Mouse (Mus musculus): ENCODE measurements around the gene Ctsf.
"Not testable (repeated sequence)": the region's sequence is repeated elsewhere in the genome, so short reads cannot be mapped to it uniquely, and the experiment has no call there.

The Ctsf gene

DNA sequence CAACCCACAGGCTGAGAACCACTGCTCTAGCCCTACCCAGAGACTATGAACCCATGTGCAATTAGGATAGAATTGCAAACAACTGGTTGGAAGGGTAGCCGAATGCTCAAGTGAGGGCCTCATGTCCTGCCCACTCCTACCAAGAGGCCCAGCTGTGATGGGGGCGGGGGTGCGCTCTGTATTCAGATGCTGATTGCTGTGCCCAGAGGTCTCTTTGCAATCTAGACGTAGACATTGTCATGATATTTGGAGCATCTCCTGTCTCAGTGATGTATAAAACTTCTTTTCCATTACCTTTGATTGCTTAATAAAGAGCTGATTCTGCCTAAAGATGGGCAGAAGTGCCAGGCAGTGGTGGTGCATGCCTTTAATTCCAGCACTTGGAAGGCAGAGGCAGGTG is 5.1 kb upstream of the Ctsf start:
- DNase-seq (ENCODE audit: low spot score in 2 of 2), result no peak

DNA sequence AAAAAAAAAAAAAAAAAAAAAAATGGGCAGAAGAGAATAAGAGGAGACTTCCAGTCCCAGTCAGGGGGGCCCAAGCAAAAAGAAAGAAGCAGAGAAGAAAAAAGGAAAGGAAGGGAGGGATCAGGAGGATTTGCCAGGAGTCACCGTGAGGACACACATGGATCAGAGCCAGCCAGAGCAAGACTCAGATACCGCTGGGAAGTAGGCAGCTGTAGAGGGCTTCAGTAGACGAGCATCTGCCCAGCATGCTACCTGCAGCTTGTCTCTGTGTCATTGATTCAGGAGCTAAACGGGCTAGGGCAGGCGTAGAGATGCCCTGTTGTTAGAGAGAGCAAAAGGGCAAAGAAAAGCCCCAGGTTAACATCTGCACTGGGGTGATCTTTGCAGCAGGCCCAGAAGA is 4.6 kb upstream of the Ctsf start:
- no peak for DNase-seq (ENCODE audit: low spot score in 2 of 2)

DNA sequence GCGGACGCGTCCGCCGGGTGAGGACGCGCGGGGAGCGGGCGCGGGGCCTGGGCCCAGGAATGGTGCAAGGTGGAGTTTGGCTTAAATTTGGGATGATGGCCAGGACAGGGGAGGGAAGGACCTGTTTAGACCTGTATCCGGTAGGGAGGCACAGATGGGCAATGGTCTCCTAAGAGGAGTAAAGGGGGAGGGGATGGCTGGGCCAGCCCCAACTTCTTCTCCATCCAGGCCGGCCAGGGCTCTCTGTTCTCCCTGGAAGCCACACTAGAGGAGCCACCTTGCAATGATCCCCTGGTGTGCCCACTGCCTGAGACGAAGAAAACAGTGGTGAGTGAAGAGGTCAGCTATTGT is 515 bp downstream of the Ctsf start:
- no peak for DNase-seq (ENCODE audit: low spot score in 2 of 2)

DNA sequence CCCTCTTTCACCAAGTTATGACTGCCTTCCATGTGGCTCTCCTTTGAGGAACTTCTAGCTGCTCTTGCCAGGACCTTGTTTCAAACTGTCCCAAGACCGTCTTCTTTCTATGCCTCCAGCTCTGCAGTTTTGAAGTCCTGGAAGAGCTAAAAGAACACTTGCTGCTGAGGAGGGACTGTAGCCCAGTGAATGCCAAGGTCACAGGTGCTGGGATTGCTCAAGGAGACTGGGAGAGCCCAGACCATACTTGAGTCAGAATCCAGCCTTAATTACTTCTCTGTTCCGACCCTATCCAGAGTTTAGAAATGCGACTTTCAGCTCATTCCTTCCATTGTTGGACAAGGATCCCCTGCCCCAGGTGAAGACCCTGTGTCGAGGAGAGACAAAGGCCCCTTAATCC is 1.0 kb downstream of the Ctsf start:
- no peak for DNase-seq (ENCODE audit: low spot score in 2 of 2)

DNA sequence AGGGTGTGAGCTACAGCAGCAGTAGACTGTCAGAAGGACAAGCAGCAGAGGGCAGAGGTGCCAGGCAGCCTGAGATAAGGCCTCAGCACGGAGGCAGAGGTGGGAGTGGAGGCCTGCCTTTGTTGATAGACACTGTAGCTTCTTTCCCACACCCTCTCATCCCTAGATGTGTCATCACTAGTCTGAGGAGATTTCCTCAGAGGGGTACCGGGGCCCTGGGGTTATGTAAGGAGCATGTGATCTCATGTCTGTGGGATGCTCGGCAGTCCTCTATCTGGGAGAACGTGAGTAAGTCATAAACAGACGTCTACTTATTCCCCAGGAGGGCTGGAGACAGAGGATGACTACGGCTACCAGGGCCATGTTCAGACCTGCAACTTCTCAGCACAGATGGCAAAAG is 4.2 kb downstream of the Ctsf start:
- DNase-seq (ENCODE audit: low spot score in 2 of 2), result peak; percentile 58 to 83

DNA sequence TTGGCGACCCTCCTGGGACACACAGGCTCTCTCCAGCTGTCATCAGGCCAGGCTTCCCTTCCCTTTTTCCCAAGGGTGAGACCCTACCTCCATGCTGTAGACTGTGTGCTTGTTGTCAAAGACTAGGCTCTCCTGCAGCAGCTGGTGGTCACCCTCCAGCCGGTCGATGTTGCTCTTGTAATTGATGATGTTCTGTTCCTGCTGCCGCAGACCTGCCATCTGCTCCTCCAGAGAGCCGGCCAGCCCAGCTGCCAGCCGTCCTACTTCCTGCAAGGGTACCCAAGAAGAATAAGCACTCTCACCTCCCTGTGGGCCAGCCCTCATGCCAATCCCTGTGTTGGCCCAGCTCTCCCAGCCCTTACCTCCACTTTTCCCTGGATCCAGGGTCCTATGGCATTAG is 8.1 kb downstream of the Ctsf start:
- DNase-seq (ENCODE audit: low spot score in 2 of 2), result no peak

DNA sequence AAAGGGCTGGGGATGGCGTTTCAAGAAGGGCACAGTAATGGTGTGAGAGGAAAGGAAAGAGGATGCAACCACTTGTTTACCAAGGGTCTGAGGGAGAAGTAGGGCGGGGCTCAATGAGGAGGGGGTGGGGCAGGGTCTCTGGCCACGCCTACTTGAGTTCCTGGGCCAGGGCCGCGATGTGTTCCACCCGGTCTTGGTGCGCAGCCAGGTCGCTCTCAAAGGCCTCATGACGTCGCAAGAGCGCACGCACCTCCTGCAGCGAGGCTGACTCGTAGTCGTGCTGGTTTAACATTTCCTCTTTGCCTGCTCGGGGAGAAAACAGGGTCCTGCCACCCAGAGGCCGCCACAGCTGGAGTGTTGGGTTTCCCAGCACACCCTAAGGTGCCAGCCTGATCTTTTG is 10.2 kb downstream of the Ctsf start:
- peak in 1 of 2 experiments; percentile 42 for DNase-seq (ENCODE audit: low spot score in 2 of 2)

DNA sequence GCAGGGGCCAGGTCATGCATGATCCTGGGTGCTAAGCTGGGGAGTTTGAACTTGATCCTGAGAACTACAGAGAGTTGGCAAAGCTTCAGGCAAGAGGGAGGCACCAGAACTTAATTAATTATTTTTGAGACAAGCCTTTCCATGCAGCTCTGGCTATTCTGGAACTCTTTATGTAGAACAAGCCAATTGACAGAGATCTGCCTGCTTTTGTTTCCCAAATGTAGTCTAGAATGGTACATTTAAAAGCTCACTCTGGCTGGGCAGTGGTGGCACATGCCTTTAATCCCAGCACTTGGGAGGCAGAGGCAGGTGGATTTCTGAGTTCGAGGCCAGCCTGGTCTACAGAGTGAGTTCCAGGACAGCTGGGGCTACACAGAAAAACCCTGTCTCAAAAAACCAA is 19.7 kb downstream of the Ctsf start:
- not testable (repeated sequence) for DNase-seq (ENCODE audit: low spot score in 2 of 2)

DNA sequence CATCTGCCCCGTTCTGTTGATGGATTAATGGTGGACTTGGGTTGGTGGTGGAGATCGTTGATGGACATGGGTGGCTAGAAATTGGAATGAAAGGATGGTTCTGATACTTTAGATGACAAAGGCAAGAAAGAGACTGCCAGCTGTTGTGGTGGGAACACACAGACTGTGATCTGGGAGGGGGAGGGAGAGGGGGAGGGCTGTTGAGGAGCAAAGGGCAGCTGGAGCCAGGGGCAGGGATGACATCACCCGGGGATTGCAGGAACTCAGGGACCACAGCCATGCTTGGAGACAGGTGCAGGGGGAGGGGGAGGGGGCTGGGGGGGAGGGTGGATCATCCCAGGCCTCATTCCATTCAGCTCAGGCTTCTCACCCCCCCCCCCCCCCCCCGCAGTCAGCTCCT is 21.3 kb downstream of the Ctsf start:
- DNase-seq (ENCODE audit: low spot score in 2 of 2), result no peak

DNA sequence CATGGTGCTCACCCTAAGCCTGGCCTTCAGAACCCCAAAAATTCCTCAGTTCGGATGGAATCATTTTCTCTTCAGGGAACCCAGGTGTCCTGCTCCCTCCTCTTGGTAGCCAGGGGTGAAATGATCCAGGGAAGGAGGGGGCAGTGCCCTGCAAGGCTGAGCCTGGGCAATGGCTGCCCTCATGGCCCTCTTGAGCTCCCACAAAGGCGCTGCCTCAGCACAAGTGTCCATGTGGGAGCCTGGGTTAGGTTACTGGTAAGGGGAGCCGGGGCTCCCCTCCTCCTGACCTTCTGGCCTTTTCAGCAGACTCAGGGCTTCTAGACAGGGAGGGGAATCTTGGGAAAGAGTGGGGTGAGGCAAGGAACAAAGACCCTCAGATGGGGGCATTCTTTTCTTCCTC is 21.8 kb downstream of the Ctsf start:
- no peak for DNase-seq (ENCODE audit: low spot score in 2 of 2)

DNA sequence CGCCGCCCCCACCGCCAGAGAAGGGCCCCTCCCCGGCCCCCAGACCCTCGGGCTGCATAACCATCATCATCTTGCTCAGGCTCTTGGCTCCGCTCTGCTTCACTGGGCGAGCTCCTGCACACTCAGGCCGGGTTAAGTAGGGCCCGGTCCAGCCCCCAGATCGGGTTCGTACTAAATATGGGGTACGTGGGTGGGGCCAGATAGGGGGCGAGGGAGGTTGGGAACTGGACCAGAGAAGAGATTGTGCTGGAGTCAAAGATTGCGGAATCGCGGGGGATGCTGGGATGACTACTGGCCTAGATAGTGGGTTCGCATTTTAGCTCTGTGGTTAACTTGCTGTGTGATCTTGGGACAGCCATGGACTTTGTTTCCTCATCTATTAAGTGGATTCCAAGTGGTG is 22.9 kb downstream of the Ctsf start, which contains the start of gene Actn3:
Actn3 (minus strand) TSS at position 125 of the 400 bp plus-strand sequence.
- no peak for DNase-seq (ENCODE audit: low spot score in 2 of 2)

DNA sequence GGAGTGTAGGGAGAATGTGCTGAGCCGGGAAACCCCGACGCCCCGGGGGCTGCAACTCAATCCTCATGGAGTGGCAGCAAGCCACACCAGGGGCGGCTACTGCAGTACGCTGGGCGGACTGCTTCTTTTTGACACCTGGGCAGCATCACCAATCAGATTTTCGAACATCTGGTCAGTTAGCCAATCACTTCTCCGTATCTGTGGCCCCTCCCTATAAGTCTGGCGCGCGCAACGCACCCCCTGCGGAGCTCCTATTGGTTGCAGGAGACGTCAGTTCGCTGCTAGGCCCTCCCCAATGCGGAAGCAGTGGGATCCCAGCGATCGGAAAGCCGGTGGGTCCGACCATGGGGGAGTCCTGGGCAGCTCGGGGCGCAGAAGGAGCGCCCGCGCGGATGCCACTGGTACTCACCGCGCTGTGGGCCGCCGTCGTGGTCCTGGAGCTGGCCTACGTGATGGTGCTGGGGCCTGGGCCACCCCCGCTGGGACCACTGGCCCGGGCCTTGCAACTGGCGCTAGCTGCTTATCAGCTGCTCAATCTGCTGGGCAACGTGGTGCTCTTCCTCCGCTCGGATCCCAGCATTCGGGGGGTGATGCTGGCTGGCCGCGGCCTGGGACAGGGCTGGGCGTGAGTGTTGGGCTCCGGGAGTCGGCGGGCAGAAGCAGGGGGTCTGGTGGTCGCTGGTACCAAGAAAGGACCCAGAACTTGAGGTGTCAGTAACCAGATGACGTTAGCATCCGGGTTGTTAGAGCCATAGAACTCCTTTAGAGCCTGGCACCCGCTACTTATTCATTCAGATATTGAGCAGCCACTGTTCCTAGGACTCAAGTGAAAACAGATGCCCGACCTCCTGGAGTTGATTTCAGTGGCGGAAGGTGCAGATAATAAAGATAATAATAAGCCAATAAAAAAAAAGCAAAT is 23.7 kb downstream of the Ctsf start, which contains the start of gene Zdhhc24:
Zdhhc24 (plus strand) TSS at position 264 of the 919 bp plus-strand sequence.
- DNase-seq (ENCODE audit: low spot score in 2 of 2), result peak; percentile 95 to 99

DNA sequence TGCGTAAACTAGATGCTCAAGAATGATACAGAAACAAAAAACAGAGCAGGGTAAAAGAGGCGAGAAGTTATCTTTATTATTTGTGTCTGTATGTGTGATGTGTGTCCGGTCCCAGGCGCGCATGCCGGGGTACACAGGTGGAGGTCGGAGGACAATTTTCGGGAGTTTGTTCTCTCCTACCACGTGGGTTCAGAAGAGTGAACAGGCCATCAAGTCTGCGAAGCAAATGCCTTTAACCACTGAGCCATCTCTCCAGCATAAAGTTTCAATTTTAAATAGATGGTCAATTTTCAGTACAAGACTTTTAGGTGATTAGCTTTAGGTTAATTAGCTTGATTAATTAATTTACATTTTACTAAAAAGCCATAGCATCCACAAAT is 24.4 kb downstream of the Ctsf start:
- no peak for DNase-seq (ENCODE audit: low spot score in 2 of 2)

DNA sequence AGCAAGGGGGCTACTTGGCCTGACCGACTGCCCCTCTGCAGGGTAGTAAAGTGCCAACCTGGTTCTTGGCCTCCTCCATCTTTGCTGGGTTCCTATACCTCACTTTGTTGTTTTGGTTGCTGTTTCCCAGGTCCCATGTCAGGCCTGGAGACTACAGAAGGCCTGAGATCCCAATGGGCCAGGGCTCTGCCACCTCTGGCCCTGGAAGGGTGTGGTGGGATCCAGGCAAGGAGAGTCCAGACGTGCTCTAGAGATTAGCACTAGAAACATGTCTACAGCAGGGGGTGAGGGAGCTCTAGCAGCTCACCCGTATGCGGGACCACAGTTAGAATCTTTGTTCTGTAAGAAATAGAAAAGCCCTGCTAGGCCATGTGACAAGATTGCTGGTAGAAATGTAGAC is 29.0 kb downstream of the Ctsf start:
- peak in 1 of 2 experiments; percentile 44 for DNase-seq (ENCODE audit: low spot score in 2 of 2)

DNA sequence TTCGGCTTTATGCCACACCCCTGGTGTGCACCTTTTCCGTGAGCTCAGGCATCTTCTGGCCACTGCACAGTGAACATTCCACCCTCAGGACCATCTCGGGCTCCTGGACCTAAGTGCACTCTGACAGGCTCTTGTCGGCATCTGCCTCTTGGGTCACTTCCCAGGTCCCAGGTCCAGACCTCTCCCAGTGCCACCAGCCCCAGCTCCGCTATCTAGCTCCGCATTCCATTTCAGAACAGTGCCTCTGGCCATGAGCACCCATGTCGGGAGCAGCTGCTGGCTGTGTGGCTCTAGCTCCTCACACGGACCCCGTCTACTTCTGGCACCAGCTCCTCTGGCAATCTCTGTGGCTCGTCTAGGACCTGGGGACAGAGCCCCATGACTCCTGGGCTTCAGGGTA is 34.9 kb downstream of the Ctsf start:
- no peak for DNase-seq (ENCODE audit: low spot score in 2 of 2)

DNA sequence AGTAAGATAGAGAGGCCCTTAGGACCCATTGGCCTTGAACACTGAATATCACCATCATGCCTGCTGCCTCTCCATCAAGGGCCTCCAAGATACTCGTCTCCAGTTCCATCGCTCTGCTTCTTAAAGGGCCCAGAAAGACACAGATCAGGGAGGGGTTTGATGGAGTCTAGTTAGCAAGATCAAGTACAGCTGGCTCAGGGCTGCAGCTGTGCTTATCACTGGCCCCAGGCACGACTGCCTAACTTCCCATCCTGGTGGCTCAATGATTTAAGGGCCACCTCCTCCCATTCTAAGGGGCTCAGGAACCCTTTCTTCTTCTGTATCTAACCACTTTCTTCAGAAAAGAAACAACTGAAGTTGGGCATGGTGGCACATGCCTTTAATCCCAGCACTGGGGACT is 36.9 kb downstream of the Ctsf start:
- peak in 1 of 2 experiments; percentile 60 for DNase-seq (ENCODE audit: low spot score in 2 of 2)

DNA sequence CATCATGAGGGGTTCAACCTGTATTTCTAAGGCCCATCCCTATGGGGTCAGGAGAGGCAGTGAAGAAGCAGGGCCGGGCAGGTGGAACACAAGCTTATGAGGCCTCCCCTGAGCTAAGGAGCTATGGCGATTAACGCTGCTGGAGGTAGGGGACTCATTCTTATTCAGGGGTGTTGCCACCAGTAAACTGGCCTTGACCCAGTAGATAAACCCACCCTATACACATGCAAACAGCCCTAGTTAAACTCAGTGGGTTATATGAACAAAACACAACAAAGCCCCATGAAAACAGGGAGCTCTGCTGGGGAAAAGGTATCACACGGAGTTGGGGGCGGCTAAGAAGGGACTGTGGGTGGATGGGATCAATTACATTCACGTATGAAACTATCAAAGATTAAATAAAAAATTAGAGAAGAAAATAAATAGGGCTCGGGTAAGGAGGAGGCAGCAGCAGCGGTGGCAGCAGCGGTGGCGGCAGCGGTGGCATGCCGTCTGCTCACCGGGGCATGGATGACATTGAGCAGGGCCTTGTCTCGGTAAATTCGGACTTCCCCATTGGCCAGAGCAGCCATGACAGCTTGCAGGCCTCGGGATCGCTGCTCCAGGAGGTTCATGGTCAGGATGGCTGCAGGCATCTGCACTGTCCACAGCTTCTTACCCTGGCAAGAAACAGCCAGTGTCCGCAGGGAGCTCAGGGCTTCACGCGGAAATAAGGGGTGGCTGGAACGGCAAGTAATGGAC is 42.0 kb downstream of the Ctsf start:
- no peak for DNase-seq (ENCODE audit: low spot score in 2 of 2)

DNA sequence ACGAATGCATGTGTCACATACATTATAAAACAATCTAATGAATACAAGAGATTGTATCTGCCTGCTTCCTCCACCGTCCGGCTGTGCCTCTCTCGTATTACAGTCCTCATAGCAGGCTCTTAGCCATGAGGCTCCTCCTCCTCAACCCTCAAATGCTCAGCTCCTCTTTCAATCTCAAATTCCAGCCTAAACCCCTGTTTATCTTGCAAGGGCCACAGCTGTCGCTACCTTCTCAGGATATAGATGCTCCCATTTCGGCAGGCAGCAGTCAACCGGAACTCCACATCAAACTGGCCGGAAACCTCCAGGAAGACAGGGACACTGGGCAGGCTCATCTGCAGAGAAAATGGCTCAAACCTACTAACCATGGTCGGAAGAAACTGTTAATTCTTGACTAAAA is 44.0 kb downstream of the Ctsf start:
- no peak for DNase-seq (ENCODE audit: low spot score in 2 of 2)

DNA sequence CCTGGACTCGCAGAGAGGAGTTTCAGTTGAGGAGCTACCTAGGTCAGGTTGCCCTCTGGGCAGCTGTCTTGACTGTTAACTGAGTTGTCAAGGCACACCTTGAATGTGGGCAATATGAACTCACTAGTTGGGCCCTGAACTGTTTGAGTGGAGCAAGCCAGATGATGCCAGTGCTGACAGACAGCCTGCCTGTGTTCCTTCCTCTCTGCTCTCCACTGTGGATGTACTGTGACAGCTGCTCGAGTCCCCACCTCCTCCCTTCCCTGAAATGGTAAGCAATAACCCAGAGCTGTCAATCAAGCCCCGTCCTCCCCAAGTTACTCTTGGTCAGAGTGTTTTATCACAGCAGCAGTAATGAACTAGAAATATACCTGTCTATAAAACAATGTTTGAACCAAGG is 45.0 kb downstream of the Ctsf start:
- no peak for DNase-seq (ENCODE audit: low spot score in 2 of 2)

DNA sequence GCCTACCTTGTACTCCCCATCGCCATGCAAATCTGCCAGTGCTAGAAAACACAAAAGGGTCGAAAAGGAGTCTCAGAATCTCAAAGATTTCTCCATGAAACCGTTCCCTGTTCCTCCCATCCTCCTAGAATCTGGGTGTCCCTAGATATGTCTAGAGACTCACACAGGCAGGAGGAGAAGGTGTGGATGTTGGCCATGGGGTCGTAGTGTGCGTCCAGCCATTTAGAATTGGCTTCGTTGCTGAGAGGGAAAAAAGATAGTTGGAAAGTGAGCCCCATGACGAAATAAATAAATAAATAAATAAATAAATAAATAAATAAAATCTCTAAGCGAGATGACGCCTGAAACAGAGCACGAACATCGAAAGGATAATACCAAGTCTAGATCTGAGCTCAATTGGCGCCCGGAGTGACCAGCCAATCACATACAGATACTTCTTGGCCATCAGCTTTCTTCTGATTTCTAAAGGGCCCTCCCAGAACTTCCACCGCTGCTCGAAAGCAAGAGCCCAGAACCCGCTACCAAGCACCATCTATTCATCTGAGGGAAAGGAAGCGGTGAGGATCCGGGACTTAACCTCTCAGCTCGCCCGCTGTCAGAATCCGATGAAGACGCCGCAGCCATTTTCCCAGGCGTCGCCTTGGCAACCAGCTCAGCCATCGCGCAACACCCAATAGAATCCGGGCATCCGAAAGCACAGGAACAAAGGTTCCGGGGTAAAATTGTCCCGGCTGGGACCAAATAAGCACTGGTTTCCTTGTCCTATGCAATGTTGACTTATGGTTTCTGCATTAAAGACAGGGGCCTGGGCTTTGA is 51.3 kb downstream of the Ctsf start, which contains the start of gene Bbs1:
Bbs1 (minus strand) TSS at position 650 of the 816 bp plus-strand sequence.
- DNase-seq (ENCODE audit: low spot score in 2 of 2), result peak; percentile 76 to 87

DNA sequence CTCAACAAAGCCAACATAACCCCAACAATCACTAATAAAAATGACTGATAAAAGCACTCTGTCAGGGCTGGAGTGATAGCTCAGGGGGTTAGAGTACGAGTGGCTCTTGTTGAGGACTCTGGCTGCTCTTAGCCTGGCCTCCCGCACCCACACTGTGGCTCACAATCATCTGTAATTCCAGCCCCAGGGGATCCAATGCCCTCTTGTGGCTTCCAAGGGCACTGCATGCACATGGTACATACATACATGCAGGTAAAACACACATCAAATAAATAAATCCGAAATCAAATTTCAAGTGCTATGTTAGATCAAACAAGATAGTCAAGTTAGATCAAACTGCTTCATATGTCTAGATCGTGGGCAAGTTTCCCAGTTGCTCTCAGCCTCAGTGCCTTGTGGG is 53.2 kb downstream of the Ctsf start:
- peak; percentile 46 to 74 for DNase-seq (ENCODE audit: low spot score in 2 of 2)

DNA sequence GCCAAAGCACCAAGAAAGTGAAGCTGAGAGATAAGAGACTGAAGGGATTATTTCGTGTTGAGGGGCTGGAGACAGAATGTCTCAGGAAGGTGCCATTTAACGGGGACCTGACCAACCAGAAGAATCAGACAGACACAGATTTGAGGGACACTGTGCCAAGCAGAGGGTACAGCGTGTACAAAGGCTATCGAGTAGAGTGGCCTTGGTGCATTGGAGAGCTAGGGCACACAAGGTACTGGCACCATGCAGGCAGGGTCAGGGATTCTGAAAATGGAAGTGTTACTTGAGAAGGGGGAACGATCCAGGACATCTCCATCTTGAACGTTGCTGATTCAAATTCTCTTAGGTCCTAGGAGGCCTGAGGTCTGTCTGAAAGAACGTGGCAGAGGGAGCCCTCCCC is 54.4 kb downstream of the Ctsf start:
- DNase-seq (ENCODE audit: low spot score in 2 of 2), result no peak
